Mouse (Mus musculus): ENCODE results near the gene Ccdc106. TPM values are rescaled to one million over a fixed set of nuclear protein-coding genes. Genes with fewer than 3 reads are reported as not detected.

Gene Ccdc106
- polyA plus RNA-seq, 1 experiment from 2014 or later, result 5.6 TPM

DNA sequence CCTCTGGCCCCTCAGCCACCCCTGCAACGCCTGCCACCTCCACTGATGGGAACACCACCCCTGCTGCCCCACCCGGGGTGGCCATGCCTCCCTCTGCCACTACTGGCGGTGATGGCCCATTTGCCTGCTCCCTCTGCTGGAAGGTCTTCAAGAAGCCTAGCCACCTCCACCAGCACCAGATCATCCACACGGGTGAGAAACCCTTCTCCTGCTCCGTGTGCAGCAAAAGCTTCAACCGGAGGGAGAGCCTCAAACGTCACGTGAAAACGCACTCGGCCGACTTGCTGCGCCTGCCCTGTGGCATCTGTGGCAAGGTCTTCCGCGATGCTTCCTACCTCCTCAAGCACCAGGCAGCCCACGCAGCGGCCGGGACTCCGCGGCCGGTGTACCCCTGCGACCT lies 9.6 kb downstream of the Ccdc106 start:
- no peak for ATAC-seq (ENCODE audit: insufficient read depth)
- WGBS, result 86% methylated on average over 21 of the region's 21 CpGs
- no peak overlapping the region for H3K4me3 ChIP-seq (ENCODE audit: low read depth, low read length)

DNA sequence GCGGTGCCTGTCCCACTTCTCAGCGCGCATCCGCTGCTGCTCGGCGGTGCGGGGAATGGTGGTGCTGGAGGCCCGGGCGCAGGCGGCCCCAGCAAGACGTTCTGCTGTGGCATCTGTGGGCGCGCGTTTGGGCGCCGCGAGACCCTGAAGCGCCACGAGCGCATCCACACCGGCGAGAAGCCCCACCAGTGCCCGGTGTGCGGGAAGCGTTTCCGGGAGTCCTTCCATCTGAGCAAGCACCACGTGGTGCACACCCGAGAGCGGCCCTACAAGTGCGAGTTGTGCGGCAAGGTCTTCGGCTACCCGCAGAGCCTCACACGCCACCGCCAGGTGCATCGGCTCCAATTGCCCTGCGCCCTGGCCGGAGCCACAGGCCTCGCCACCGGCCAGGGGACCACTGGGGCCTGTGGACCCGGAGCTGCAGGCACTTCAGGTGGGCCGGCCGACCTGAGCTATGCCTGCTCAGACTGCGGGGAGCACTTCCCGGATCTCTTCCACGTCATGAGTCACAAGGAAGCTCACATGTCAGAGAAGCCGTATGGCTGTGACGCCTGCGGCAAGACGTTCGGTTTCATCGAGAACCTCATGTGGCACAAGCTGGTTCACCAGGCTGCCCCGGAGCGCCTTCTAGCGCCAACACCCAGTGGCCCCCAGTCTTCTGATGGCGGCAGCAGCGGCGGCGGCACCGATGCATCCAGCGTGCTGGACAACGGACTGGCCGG lies 10.4 kb downstream of the Ccdc106 start:
- H3K27me3 ChIP-seq (ENCODE audit: insufficient read depth, low read length), result no peaks in the 10 kb centered on the region
- peaks cover 40% of the 10 kb centered on the region for H3K9me3 ChIP-seq (ENCODE audit: low read depth, low read length)
- no peak for TF ChIP-seq CTCF (IDR thresholded peaks at IDR 0.05; ENCODE audit: low read depth)
- H3K4me1 ChIP-seq (ENCODE audit: insufficient read depth), result no peaks in the 10 kb centered on the region
- peaks cover 83% of the 10 kb centered on the region for H3K36me3 ChIP-seq (ENCODE audit: insufficient read depth)
- H3K4me2 ChIP-seq, result no peak overlapping the region
- DNase-seq (no peak), ATAC-seq (ENCODE audit: insufficient read depth) (no peak)
- no peak overlapping the region for H3K4me3 ChIP-seq (ENCODE audit: low read depth, low read length)
- H3K9ac ChIP-seq, result no peak overlapping the region
- no peak overlapping the region for H3K27ac ChIP-seq (ENCODE audit: low read depth)
- 84% methylated on average over 63 of the region's 63 CpGs for WGBS

More for the DNA sequence above, 9.6 kb downstream of the Ccdc106 start:
- Histone ChIP-seq H3K36me3 (ENCODE audit: insufficient read depth) (peaks cover 81% of the 10 kb centered on the region), H3K27me3 (ENCODE audit: insufficient read depth, low read length) (no peaks in the 10 kb centered on the region), H3K9me3 (ENCODE audit: low read depth, low read length) (peaks cover 40% of the 10 kb centered on the region), H3K9ac (no peak overlapping the region), H3K4me1 (ENCODE audit: insufficient read depth) (no peaks in the 10 kb centered on the region), H3K27ac (ENCODE audit: low read depth) (no peak overlapping the region), H3K4me2 (no peak overlapping the region)
- TF ChIP-seq CTCF (IDR thresholded peaks at IDR 0.05; ENCODE audit: low read depth), result no peak
- DNase-seq, result no peak

DNA sequence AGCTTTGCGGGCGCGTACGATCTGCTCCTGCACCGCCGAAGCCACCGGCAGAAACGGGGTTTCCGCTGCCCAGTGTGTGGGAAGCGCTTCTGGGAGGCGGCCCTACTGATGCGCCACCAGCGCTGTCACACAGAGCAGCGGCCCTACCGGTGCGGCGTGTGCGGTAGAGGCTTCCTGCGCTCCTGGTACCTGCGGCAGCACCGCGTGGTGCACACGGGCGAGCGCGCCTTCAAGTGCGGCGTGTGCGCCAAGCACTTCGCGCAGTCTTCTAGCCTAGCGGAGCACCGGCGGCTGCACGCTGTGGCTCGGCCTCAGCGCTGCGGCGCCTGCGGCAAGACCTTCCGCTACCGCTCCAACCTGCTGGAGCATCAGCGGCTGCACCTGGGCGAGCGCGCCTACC lies 11.1 kb downstream of the Ccdc106 start:
- 84% methylated on average over 46 of the region's 46 CpGs for WGBS
- no peak for ATAC-seq (ENCODE audit: insufficient read depth)

DNA sequence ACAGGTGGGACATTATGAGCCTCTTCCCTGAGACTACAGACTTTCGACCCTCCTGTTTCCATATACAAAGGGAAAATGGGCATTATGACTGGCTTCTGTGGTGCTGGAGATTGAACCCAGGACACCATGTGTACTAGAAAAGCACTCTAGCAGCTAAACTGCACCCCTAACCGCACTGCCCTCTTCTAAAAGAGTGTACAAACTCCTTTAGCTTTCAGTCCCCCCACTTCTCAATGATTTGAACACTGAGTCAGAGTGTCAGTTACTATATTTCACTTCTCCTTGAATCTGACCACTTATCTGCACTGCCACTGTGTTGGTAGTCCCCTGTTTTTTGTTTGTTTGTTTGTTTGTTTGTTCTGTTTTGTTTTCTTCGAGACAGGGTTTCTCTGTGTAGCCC lies 13.5 kb downstream of the Ccdc106 start, which contains the start of gene 4632433K11Rik:
Gene 4632433K11Rik (plus strand): TSS at position 301 of the 400 bp plus-strand sequence.
- ATAC-seq (ENCODE audit: insufficient read depth) (no peak), DNase-seq (no peak)
- peaks cover 69% of the 10 kb centered on the region for H3K36me3 ChIP-seq (ENCODE audit: insufficient read depth)
- 85% methylated on average over 3 of the region's 3 CpGs for WGBS
- no peak within 1 kb of the TSS for H3K4me2 ChIP-seq
- H3K27me3 ChIP-seq (ENCODE audit: insufficient read depth, low read length), result no peaks in the 10 kb centered on the region
- H3K4me3 ChIP-seq (ENCODE audit: low read depth, low read length), result no peak within 1 kb of the TSS
- H3K9ac ChIP-seq, result no peak within 1 kb of the TSS
- H3K27ac ChIP-seq (ENCODE audit: low read depth), result no peak within 1 kb of the TSS
- H3K9me3 ChIP-seq (ENCODE audit: low read depth, low read length), result peaks cover 38% of the 10 kb centered on the region
- H3K4me1 ChIP-seq (ENCODE audit: insufficient read depth), result no peaks in the 10 kb centered on the region
- TF ChIP-seq CTCF (IDR thresholded peaks at IDR 0.05; ENCODE audit: low read depth), result no peak

More for the DNA sequence above, 11.1 kb downstream of the Ccdc106 start:
- Histone ChIP-seq H3K36me3 (ENCODE audit: insufficient read depth) (peaks cover 83% of the 10 kb centered on the region), H3K27me3 (ENCODE audit: insufficient read depth, low read length) (no peaks in the 10 kb centered on the region), H3K4me2 (no peak overlapping the region), H3K4me1 (ENCODE audit: insufficient read depth) (no peaks in the 10 kb centered on the region), H3K4me3 (ENCODE audit: low read depth, low read length) (no peak overlapping the region), H3K27ac (ENCODE audit: low read depth) (no peak overlapping the region), H3K9ac (no peak overlapping the region), H3K9me3 (ENCODE audit: low read depth, low read length) (peaks cover 40% of the 10 kb centered on the region)
- TF ChIP-seq CTCF (IDR thresholded peaks at IDR 0.05; ENCODE audit: low read depth), result no peak
- no peak for DNase-seq

DNA sequence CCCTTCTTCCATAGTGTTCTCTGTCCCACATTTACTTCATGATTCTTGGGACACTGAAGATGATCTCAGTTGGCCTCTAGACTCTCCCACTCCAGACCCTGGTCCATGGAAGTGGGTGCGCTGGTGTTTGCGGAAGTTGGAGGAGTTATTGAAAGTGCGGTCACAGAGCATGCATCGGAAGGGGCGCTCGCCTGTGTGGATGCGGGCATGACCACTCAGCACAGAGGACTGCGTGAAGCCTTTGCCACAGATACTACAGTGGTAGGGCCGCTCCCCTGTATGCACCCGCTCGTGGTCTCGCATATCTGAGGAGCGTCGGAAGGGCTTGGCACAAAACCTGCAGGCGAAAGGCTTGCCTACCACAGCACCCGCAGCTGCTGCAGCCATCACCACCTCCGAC lies 15.3 kb downstream of the Ccdc106 start:
- 95% methylated on average over 17 of the region's 17 CpGs for whole genome bisulfite sequencing
- no peak overlapping the region for H3K4me3 ChIP-seq (ENCODE audit: low read depth, low read length)
- ATAC-seq (ENCODE audit: insufficient read depth) (no peak), DNase-seq (no peak)
- no peaks in the 10 kb centered on the region for H3K4me1 ChIP-seq (ENCODE audit: insufficient read depth)
- peaks cover 51% of the 10 kb centered on the region for H3K36me3 ChIP-seq (ENCODE audit: insufficient read depth)
- no peaks in the 10 kb centered on the region for H3K27me3 ChIP-seq (ENCODE audit: insufficient read depth, low read length)
- no peak overlapping the region for H3K4me2 ChIP-seq
- peaks cover 20% of the 10 kb centered on the region for H3K9me3 ChIP-seq (ENCODE audit: low read depth, low read length)
- H3K27ac ChIP-seq (ENCODE audit: low read depth), result no peak overlapping the region
- no peak overlapping the region for H3K9ac ChIP-seq
- TF ChIP-seq CTCF (IDR thresholded peaks at IDR 0.05; ENCODE audit: low read depth), result no peak

DNA sequence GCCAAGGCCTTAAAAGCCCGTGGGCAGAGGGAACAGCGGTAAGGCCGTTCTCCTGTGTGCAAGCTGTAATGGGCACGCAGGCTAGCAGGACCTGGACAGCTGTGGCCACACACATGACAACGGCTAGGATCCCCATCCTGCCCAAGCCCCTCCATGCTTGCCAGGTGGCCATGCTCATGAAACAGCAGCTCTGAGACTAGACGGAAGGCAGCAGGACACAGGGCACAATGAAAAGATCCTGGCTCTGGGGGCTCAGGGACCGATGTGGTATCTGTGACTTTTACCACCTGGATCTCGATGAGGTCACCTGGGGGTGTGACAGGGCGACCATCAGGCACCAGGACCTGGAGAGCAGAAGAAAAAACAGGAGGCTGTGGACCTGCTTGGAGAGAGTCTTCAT lies 15.8 kb downstream of the Ccdc106 start:
- Histone ChIP-seq H3K9ac (no peak overlapping the region), H3K27me3 (ENCODE audit: insufficient read depth, low read length) (no peaks in the 10 kb centered on the region), H3K4me3 (ENCODE audit: low read depth, low read length) (no peak overlapping the region), H3K4me1 (ENCODE audit: insufficient read depth) (no peaks in the 10 kb centered on the region), H3K27ac (ENCODE audit: low read depth) (no peak overlapping the region), H3K4me2 (no peak overlapping the region), H3K36me3 (ENCODE audit: insufficient read depth) (peaks cover 46% of the 10 kb centered on the region), H3K9me3 (ENCODE audit: low read depth, low read length) (peaks cover 15% of the 10 kb centered on the region)
- TF ChIP-seq CTCF (IDR thresholded peaks at IDR 0.05; ENCODE audit: low read depth), result no peak
- DNase-seq (no peak), ATAC-seq (ENCODE audit: insufficient read depth) (no peak)
- WGBS, result 86% methylated on average over 9 of the region's 9 CpGs

DNA sequence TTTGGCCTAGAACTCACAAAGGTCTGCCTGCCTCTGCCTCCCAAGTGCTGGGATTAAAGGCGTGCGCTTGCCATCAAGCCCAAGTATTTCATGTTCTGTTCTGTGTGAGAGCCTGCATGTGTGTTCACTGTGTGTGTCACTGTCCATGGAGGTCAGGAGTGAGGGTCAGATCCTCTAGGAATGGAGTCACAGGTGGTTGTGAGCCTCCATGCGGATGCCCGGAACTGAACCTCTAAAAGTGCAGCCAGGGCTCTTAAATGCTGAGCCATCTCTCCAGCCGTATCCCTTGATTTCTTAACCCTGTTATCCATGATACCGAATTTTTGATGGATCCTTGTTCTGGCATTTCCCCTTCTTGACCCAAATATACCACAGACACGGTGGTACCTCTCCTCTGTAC lies 16.7 kb downstream of the Ccdc106 start:
- H3K4me1 ChIP-seq (ENCODE audit: insufficient read depth), result no peaks in the 10 kb centered on the region
- no peak overlapping the region for H3K27ac ChIP-seq (ENCODE audit: low read depth)
- WGBS, result 90% methylated on average over 7 of the region's 7 CpGs
- TF ChIP-seq CTCF (IDR thresholded peaks at IDR 0.05; ENCODE audit: low read depth), result no peak
- no peak overlapping the region for H3K4me3 ChIP-seq (ENCODE audit: low read depth, low read length)
- no peak for DNase-seq
- no peaks in the 10 kb centered on the region for H3K27me3 ChIP-seq (ENCODE audit: insufficient read depth, low read length)
- ATAC-seq (ENCODE audit: insufficient read depth), result no peak
- H3K36me3 ChIP-seq (ENCODE audit: insufficient read depth), result peaks cover 37% of the 10 kb centered on the region
- no peak overlapping the region for H3K9ac ChIP-seq
- H3K4me2 ChIP-seq, result no peak overlapping the region
- H3K9me3 ChIP-seq (ENCODE audit: low read depth, low read length), result peaks cover 6% of the 10 kb centered on the region
